Mouse (Mus musculus) forebrain, postnatal 0 days (tissue): ENCODE results near the gene Olfr1016. TPM values are rescaled to one million over a fixed set of nuclear protein-coding genes. Genes with fewer than 3 reads are reported as not detected.

Experiments used
- ATAC-seq: fragments of 200-750 bp; cut with Nextera tagmentation; 2 replicates; pipeline ENCODE4 v1.8.0; 2017; ENCODE audit warnings: mild to moderate bottlenecking, moderate library complexity
- DNase-seq: peaks from one replicate; pipeline ENCODE4 v3.0.0-alpha.2; 2015
- H3K27ac ChIP-seq: fragments of 300-500 bp; sonication (generic); 2 replicates; pipeline ENCODE4 v1.5.1; 2014; ENCODE audit warnings: low read depth, mild to moderate bottlenecking, antibody characterized with exemption, low read length, moderate library complexity, mixed read lengths
- H3K27me3 ChIP-seq: fragments of 300-500 bp; sonication (generic); 2 replicates; pipeline ENCODE4 v1.6.1; 2014; ENCODE audit warnings: mild to moderate bottlenecking, low read length, mixed read lengths; ENCODE audit not compliant: insufficient read depth
- H3K36me3 ChIP-seq: fragments of 300-500 bp; sonication (generic); 2 replicates; pipeline ENCODE4 v1.6.1; 2014; ENCODE audit warnings: mild to moderate bottlenecking, moderate library complexity; ENCODE audit not compliant: insufficient read depth
- H3K4me1 ChIP-seq: fragments of 300-500 bp; sonication (generic); 2 replicates; pipeline ENCODE4 v1.6.1; 2014; ENCODE audit warnings: antibody characterized with exemption; ENCODE audit not compliant: insufficient read depth
- H3K4me2 ChIP-seq: fragments of 300-500 bp; sonication (generic); 2 replicates; pipeline ENCODE4 v1.6.1; 2014; ENCODE audit warnings: low read depth, mild to moderate bottlenecking, moderate library complexity
- H3K4me3 ChIP-seq: fragments of 300-500 bp; sonication (generic); 2 replicates; pipeline ENCODE4 v1.5.1; 2014; ENCODE audit warnings: low read depth, low read length, mixed read lengths
- H3K9ac ChIP-seq: fragments of 300-500 bp; sonication (generic); 2 replicates; pipeline ENCODE4 v1.6.1; 2014; ENCODE audit warnings: mild to moderate bottlenecking
- H3K9me3 ChIP-seq: fragments of 300-500 bp; sonication (generic); 2 replicates; pipeline ENCODE4 v1.6.1; 2016; ENCODE audit warnings: low read length
- CTCF ChIP-seq: sonication (generic); IDR thresholded peaks from 2 replicates; pipeline ENCODE4 v1.5.1; 2016; ENCODE audit warnings: antibody characterized with exemption, control low read depth, low read depth
- WGBS: fragments of 180-500 bp; shearing (Covaris S2); extraction: QIAGEN DNeasy Blood & Tissue Kit; methylation state at CpG from one replicate; pipeline ENCODE4 v1.1.7; 2014; 5-methylcytosine and 5-hydroxymethylcytosine counted together
- polyA plus RNA-seq: library from polyadenylated mRNA; unstranded; fragments of >200 nt; fragmentation: Nextera tagmentation; extraction: Ambion mirVana; gene quantifications from 2 replicates; pipeline ENCODE4 v1.2.1, GENCODE M21; 2015
- total RNA-seq: library from RNA; depleted of rRNA; stranded (reverse); fragments of >200 nt; gene quantifications from 2 replicates; pipeline ENCODE4 v1.2.3, GENCODE M21; 2014; rRNA removed

The Olfr1016 gene
- total RNA-seq (not detected in 2 replicates), polyA plus RNA-seq (not detected in 2 replicates)

- no peaks in the 10 kb centered on the region for H3K4me1 ChIP-seq
- no peak for TF ChIP-seq CTCF
- ATAC-seq (no peak), DNase-seq (no peak)
- no peaks in the 10 kb centered on the region for H3K9me3 ChIP-seq
- H3K27me3 ChIP-seq = no peaks in the 10 kb centered on the region
- H3K36me3 ChIP-seq = no peaks in the 10 kb centered on the region
- no peak within 1 kb of the TSS for H3K27ac ChIP-seq
- H3K9ac ChIP-seq = no peak within 1 kb of the TSS
- no peak within 1 kb of the TSS for H3K4me3 ChIP-seq
- no peak within 1 kb of the TSS for H3K4me2 ChIP-seq
- 93% methylated on average over 2 of the region's 2 CpGs for WGBS
Measured at GRCm38 (mm10) chr2:85802444-85802843, at the start of gene Olfr1016. Gene Olfr1016 (minus strand): TSS chr2:85802544.

- DNase-seq (no peak), ATAC-seq (no peak)
- H3K9me3 ChIP-seq = no peaks in the 10 kb centered on the region
- no peak within 1 kb of the TSS for H3K4me3 ChIP-seq
- TF ChIP-seq CTCF = no peak
- no peak within 1 kb of the TSS for H3K27ac ChIP-seq
- H3K27me3 ChIP-seq = no peaks in the 10 kb centered on the region
- no peaks in the 10 kb centered on the region for H3K4me1 ChIP-seq
- H3K9ac ChIP-seq = no peak within 1 kb of the TSS
- H3K4me2 ChIP-seq = no peak within 1 kb of the TSS
- 86% methylated on average over 1 of the region's 1 CpGs for WGBS
- H3K36me3 ChIP-seq = no peaks in the 10 kb centered on the region
Measured at GRCm38 (mm10) chr2:85846730-85847129, 44.4 kb upstream of the Olfr1016 start, which contains the start of gene Olfr1020. Gene Olfr1020 (plus strand): TSS chr2:85847030.

- H3K27ac ChIP-seq = no peak within 1 kb of the TSS
- H3K9ac ChIP-seq = no peak within 1 kb of the TSS
- no peak within 1 kb of the TSS for H3K4me3 ChIP-seq
- H3K27me3 ChIP-seq = no peaks in the 10 kb centered on the region
- ATAC-seq = no peak
- no peaks in the 10 kb centered on the region for H3K36me3 ChIP-seq
- no peak for DNase-seq
- no peaks in the 10 kb centered on the region for H3K9me3 ChIP-seq
- H3K4me1 ChIP-seq = no peaks in the 10 kb centered on the region
- H3K4me2 ChIP-seq = no peak within 1 kb of the TSS
- no peak for TF ChIP-seq CTCF
Measured at GRCm38 (mm10) chr2:85845383-85845782, 43.0 kb upstream of the Olfr1016 start, which contains the start of gene Olfr1019. Gene Olfr1019 (minus strand): TSS chr2:85845483.

- no peak within 1 kb of the TSS for H3K27ac ChIP-seq
Measured at GRCm38 (mm10) chr2:85818179-85818578, 15.8 kb upstream of the Olfr1016 start, which contains the start of gene Olfr1018. Gene Olfr1018 (plus strand): TSS chr2:85818479.

GRCm38 (mm10) chr2:85804501-85804900 is 2.2 kb upstream of the Olfr1016 start:
- no peak overlapping the region for H3K4me3 ChIP-seq
- H3K4me2 ChIP-seq = no peak overlapping the region
- H3K36me3 ChIP-seq = no peaks in the 10 kb centered on the region
- no peak for DNase-seq
- no peak overlapping the region for H3K9ac ChIP-seq
- H3K27ac ChIP-seq = no peak overlapping the region
- H3K9me3 ChIP-seq = no peaks in the 10 kb centered on the region
- H3K4me1 ChIP-seq = no peaks in the 10 kb centered on the region
- H3K27me3 ChIP-seq = no peaks in the 10 kb centered on the region
- 94% methylated on average over 4 of the region's 4 CpGs for WGBS
- no peak for TF ChIP-seq CTCF
- ATAC-seq = no peak

More at GRCm38 (mm10) chr2:85818179-85818578, 15.8 kb upstream of the Olfr1016 start, which contains the start of gene Olfr1018:
- ATAC-seq (no peak), DNase-seq (no peak)
- Histone ChIP-seq H3K4me3 (no peak within 1 kb of the TSS), H3K4me1 (no peaks in the 10 kb centered on the region), H3K27me3 (no peaks in the 10 kb centered on the region), H3K36me3 (no peaks in the 10 kb centered on the region), H3K4me2 (no peak within 1 kb of the TSS), H3K9me3 (no peaks in the 10 kb centered on the region), H3K9ac (no peak within 1 kb of the TSS)
- no peak for TF ChIP-seq CTCF

GRCm38 (mm10) chr2:85792331-85792730 is 10.0 kb downstream of the Olfr1016 start:
- no peaks in the 10 kb centered on the region for H3K4me1 ChIP-seq
- 10% methylated on average over 2 of the region's 2 CpGs for WGBS
- H3K27me3 ChIP-seq = no peaks in the 10 kb centered on the region
- H3K9me3 ChIP-seq = no peaks in the 10 kb centered on the region
- no peak overlapping the region for H3K4me2 ChIP-seq
- no peaks in the 10 kb centered on the region for H3K36me3 ChIP-seq
- no peak for TF ChIP-seq CTCF
- H3K9ac ChIP-seq = no peak overlapping the region
- no peak overlapping the region for H3K4me3 ChIP-seq
- no peak overlapping the region for H3K27ac ChIP-seq
- ATAC-seq (no peak), DNase-seq (no peak)

- Histone ChIP-seq H3K27me3 (no peaks in the 10 kb centered on the region), H3K4me2 (no peak within 1 kb of the TSS), H3K36me3 (no peaks in the 10 kb centered on the region), H3K9ac (no peak within 1 kb of the TSS), H3K9me3 (no peaks in the 10 kb centered on the region), H3K4me3 (no peak within 1 kb of the TSS), H3K4me1 (no peaks in the 10 kb centered on the region), H3K27ac (no peak within 1 kb of the TSS)
- ATAC-seq = no peak
- no peak for TF ChIP-seq CTCF
- DNase-seq = no peak
Measured at GRCm38 (mm10) chr2:85781717-85782116, 20.6 kb downstream of the Olfr1016 start, which contains the start of gene Olfr1015. Gene Olfr1015 (plus strand): TSS chr2:85782017.
